Mouse (Mus musculus): ENCODE measurements around the gene Clint1. TPM values are rescaled to one million over a fixed set of nuclear protein-coding genes. Genes with fewer than 3 reads are reported as not detected.

Clint1 gene
- polyA plus RNA-seq, 1 experiment from 2014 or later: 80.0 TPM

DNA sequence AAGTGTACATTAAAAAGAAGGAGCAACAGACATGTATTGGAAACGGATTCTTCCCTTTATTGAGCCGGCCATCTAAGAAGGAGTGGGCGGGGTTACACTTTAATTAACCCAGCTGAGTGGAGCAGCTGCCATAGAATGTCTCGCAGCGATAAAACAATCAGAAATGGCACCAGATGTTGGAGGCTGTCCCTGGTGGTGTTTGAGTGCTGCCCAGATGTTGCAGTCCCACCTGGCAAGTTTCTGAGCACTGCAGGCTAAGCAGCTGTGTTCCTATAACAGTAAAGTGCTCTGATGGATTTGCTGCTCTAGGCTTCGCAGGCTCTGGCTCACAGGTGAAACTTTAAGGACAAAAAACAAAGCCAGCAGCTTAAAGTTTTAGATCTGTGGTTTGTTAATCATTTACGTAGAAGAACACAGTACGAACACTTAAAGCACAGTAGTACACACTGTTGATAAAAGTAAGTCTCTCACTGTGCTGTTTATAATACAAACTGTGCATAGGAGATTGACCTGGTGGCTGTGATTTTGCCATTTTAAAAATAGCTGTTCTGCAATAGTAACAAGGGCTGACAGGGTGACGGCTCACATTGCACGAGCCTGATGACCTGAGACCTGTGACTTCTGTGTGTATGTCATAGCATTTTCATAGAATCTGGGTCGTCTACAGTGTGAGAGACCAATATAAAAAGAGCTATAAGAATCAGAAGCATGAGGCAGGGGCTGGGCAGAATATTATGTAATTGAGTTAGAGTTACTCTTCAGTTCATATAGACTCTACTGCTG is 48.6 kb downstream of the Clint1 start:
- no peaks in the 10 kb centered on the region for H3K4me1 ChIP-seq
- no peak for DNase-seq (ENCODE audit: low spot score)
- no peak overlapping the region for H3K27ac ChIP-seq
- no peaks in the 10 kb centered on the region for H3K27me3 ChIP-seq (ENCODE audit: insufficient read depth, poor library complexity, severe bottlenecking)
- peaks cover 49% of the 10 kb centered on the region for H3K36me3 ChIP-seq
- 87% methylated on average over 11 of the region's 11 CpGs for WGBS
- H3K4me3 ChIP-seq: no peak overlapping the region
- no peaks in the 10 kb centered on the region for H3K9me3 ChIP-seq

DNA sequence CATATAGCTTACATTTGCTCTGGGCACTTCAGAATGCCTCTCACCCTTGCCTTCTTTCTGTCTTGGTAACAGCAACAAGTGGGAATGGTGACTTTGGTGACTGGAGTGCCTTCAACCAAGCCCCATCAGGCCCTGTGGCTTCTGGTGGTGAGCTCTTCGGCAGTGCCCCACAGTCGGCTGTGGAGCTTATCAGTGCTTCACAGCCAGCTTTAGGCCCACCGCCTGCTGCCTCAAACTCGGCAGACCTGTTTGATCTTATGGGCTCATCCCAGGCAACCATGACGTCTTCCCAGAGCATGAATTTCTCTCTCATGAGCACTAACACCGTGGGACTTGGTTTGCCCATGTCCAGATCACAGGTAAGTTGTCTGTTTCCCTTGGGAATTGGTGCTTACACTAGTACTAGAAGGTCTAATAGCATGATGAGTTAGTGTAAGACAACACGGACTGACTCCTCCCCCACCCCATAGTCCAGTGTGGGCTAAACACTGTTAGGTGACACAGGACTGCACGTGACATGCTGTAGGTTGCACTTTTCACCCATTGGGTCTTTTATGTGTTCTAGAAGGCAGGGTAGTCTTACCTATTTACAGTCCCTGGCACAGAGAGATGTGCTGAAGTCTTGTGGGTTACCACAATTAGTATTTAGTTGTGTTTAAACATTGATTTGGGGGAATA is 54.4 kb downstream of the Clint1 start:
- WGBS: 69% methylated on average over 8 of the region's 8 CpGs
- Histone ChIP-seq H3K4me1 (no peaks in the 10 kb centered on the region), H3K36me3 (peaks cover 79% of the 10 kb centered on the region), H3K9me3 (no peaks in the 10 kb centered on the region), H3K4me3 (no peak overlapping the region), H3K27me3 (ENCODE audit: insufficient read depth, poor library complexity, severe bottlenecking) (no peaks in the 10 kb centered on the region), H3K27ac (no peak overlapping the region)
- peak; percentile 93 for DNase-seq (ENCODE audit: low spot score)

- Histone ChIP-seq H3K27me3 (ENCODE audit: insufficient read depth, poor library complexity, severe bottlenecking) (no peaks in the 10 kb centered on the region), H3K4me1 (no peaks in the 10 kb centered on the region), H3K27ac (no peak overlapping the region), H3K4me3 (no peak overlapping the region), H3K9me3 (no peaks in the 10 kb centered on the region), H3K36me3 (peaks cover 82% of the 10 kb centered on the region)
- 81% methylated on average over 5 of the region's 5 CpGs for WGBS
- peak; percentile 71 for DNase-seq (ENCODE audit: low spot score)
These were observed 55.5 kb downstream of the Clint1 start for GRCm38 (mm10) chr11:45907301-45907700.

DNA sequence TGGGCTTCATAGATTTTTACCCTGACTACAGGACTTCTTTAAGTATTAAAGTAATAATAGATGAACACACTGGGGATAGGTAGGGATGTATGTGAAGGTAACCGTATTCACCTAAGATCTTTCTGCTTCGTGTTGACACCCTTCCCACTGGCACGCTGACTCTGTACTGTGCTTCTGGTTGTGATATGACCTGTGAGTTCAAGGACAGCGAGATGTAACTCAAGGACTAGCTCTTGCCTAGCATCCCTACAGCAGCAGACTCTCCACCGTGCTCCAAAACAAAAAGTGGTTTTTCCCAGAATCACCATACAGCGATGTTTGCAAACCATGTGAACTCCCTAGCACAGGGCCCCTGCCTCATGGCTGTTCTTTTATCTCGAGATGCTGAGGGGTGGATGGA is 56.2 kb downstream of the Clint1 start:
- DNase-seq (ENCODE audit: low spot score): peak; percentile 65
- Histone ChIP-seq H3K27me3 (ENCODE audit: insufficient read depth, poor library complexity, severe bottlenecking) (no peaks in the 10 kb centered on the region), H3K4me3 (no peak overlapping the region), H3K9me3 (no peaks in the 10 kb centered on the region), H3K4me1 (no peaks in the 10 kb centered on the region), H3K27ac (no peak overlapping the region), H3K36me3 (peaks cover 75% of the 10 kb centered on the region)
- WGBS: 94% methylated on average over 7 of the region's 7 CpGs

DNA sequence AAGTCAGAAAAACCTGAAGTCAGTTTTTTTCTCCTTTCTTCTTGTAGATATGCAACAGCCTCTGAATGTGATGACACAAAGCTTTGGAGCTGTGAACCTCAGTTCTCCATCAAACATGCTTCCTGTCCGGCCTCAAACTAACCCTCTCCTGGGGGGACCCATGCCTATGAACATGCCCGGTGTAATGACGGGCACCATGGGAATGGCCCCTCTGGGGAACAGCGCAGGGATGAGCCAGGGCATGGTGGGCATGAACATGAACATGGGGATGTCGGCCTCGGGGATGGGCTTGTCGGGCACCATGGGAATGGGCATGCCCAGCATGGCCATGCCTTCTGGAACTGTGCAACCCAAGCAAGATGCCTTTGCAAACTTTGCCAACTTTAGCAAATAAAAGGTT is 57.0 kb downstream of the Clint1 start:
- no peaks in the 10 kb centered on the region for H3K27me3 ChIP-seq (ENCODE audit: insufficient read depth, poor library complexity, severe bottlenecking)
- H3K4me3 ChIP-seq: no peak overlapping the region
- H3K9me3 ChIP-seq: no peaks in the 10 kb centered on the region
- H3K36me3 ChIP-seq: peaks cover 67% of the 10 kb centered on the region
- H3K4me1 ChIP-seq: no peaks in the 10 kb centered on the region
- no peak overlapping the region for H3K27ac ChIP-seq
- 96% methylated on average over 7 of the region's 7 CpGs for WGBS
- DNase-seq (ENCODE audit: low spot score): peak; percentile 66

- Histone ChIP-seq H3K9me3 (no peaks in the 10 kb centered on the region), H3K27ac (no peak overlapping the region), H3K4me3 (no peak overlapping the region), H3K27me3 (ENCODE audit: insufficient read depth, poor library complexity, severe bottlenecking) (no peaks in the 10 kb centered on the region), H3K36me3 (peaks cover 61% of the 10 kb centered on the region), H3K4me1 (no peaks in the 10 kb centered on the region)
- WGBS: 96% methylated on average over 5 of the region's 5 CpGs
- no peak for DNase-seq (ENCODE audit: low spot score)
These were observed 58.9 kb downstream of the Clint1 start for GRCm38 (mm10) chr11:45910701-45911100.

- peak; percentile 58 for DNase-seq (ENCODE audit: low spot score)
- peaks cover 9% of the 10 kb centered on the region for H3K36me3 ChIP-seq
- H3K27ac ChIP-seq: no peak overlapping the region
- H3K27me3 ChIP-seq (ENCODE audit: insufficient read depth, poor library complexity, severe bottlenecking): no peaks in the 10 kb centered on the region
- no peak overlapping the region for H3K4me3 ChIP-seq
- H3K9me3 ChIP-seq: no peaks in the 10 kb centered on the region
- 89% methylated on average over 10 of the region's 10 CpGs for WGBS
- peaks cover 2% of the 10 kb centered on the region for H3K4me1 ChIP-seq
These were observed 64.3 kb downstream of the Clint1 start for GRCm38 (mm10) chr11:45916196-45916595.

- no peak for DNase-seq (ENCODE audit: low spot score)
- H3K27me3 ChIP-seq (ENCODE audit: insufficient read depth, poor library complexity, severe bottlenecking): no peaks in the 10 kb centered on the region
- no peak overlapping the region for H3K27ac ChIP-seq
- peaks cover 7% of the 10 kb centered on the region for H3K4me1 ChIP-seq
- H3K36me3 ChIP-seq: no peaks in the 10 kb centered on the region
- WGBS: 94% methylated on average over 6 of the region's 6 CpGs
- no peaks in the 10 kb centered on the region for H3K9me3 ChIP-seq
- H3K4me3 ChIP-seq: no peak overlapping the region
These were observed 66.2 kb downstream of the Clint1 start for GRCm38 (mm10) chr11:45918018-45918417.

GRCm38 (mm10) chr11:45918836-45919235 is 67.0 kb downstream of the Clint1 start:
- Histone ChIP-seq H3K4me3 (no peak overlapping the region), H3K4me1 (peaks cover 7% of the 10 kb centered on the region), H3K27ac (no peak overlapping the region), H3K36me3 (no peaks in the 10 kb centered on the region), H3K9me3 (no peaks in the 10 kb centered on the region), H3K27me3 (ENCODE audit: insufficient read depth, poor library complexity, severe bottlenecking) (no peaks in the 10 kb centered on the region)
- WGBS: 76% methylated on average over 4 of the region's 4 CpGs
- no peak for DNase-seq (ENCODE audit: low spot score)

DNA sequence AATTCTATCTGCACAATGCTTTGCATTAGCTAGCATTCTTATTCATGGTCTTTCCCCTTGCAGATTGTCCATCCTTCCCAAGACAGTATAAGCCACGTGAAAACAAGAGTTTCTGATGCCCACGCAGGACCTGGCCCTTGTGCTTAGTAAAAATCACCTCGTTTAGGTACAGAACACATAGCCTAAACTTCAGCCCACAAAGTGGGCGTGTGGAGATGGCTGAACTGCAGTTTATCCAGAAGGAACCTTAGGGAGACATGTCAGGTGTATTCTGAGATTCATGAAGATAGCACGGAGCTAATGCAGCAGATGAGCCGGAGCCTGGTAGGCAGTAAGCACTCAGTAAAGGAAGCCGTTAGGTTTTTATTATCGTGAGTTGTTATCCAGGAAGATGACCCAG is 69.2 kb downstream of the Clint1 start:
- Histone ChIP-seq H3K27me3 (ENCODE audit: insufficient read depth, poor library complexity, severe bottlenecking) (no peaks in the 10 kb centered on the region), H3K9me3 (no peaks in the 10 kb centered on the region), H3K4me1 (peaks cover 7% of the 10 kb centered on the region), H3K27ac (peak overlapping the region; percentile 47; the same call in 1 of the 2 replicates), H3K36me3 (no peaks in the 10 kb centered on the region), H3K4me3 (peak overlapping the region; percentile 18; the same call in 1 of the 2 replicates)
- DNase-seq (ENCODE audit: low spot score): no peak
- 58% methylated on average over 8 of the region's 8 CpGs for WGBS

DNA sequence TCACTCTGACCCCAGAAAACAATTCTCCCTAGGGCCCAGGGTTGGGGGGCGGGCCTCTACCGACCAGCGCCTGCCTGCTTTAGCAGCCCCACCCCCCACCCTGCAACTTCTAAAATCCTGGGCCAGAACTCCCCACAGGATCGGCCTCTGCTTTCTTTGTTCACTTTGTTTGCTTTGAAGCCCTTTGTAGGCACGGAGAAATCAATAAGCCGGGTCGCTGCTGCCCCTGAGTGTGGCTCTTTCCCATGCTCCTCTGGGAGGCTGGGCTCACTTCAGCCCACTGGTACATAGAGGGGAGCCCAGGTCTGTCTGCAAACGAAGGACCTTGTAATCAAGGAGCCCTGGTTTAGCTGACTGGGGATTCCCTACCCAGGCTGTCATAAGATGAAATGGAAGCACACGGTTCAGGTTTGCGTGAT is 69.6 kb downstream of the Clint1 start:
- no peaks in the 10 kb centered on the region for H3K36me3 ChIP-seq
- H3K27me3 ChIP-seq (ENCODE audit: insufficient read depth, poor library complexity, severe bottlenecking): no peaks in the 10 kb centered on the region
- peak overlapping the region; percentile 47; the same call in 1 of the 2 replicates for H3K27ac ChIP-seq
- H3K9me3 ChIP-seq: no peaks in the 10 kb centered on the region
- 13% methylated on average over 10 of the region's 10 CpGs for WGBS
- peak overlapping the region; percentile 18; the same call in 1 of the 2 replicates for H3K4me3 ChIP-seq
- DNase-seq (ENCODE audit: low spot score): no peak
- peaks cover 7% of the 10 kb centered on the region for H3K4me1 ChIP-seq

DNA sequence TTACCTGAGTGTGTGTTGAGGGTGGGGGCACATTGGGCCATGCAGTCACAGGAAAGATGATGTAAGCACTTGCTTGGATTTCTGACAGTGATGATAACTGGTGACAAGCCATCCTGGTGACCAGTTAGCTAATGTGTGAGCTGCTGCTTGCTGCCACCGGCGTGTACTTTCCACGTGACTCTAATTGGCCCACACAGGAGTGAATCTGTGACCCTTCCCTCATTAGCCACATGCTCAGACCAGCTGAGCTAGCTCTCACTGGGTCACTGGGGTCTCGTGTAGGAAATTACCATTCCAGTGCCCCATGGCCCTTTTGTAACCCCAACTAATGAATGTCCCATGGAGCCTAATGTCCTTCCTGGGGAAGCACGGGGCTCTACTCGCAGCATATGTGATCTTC is 73.6 kb downstream of the Clint1 start:
- WGBS: 75% methylated on average over 6 of the region's 6 CpGs
- Histone ChIP-seq H3K27ac (no peak overlapping the region), H3K4me1 (peaks cover 7% of the 10 kb centered on the region), H3K36me3 (peaks cover 13% of the 10 kb centered on the region; the same call in 1 of the 2 replicates), H3K27me3 (ENCODE audit: insufficient read depth, poor library complexity, severe bottlenecking) (no peaks in the 10 kb centered on the region), H3K9me3 (no peaks in the 10 kb centered on the region), H3K4me3 (no peak overlapping the region)
- no peak for DNase-seq (ENCODE audit: low spot score)

DNA sequence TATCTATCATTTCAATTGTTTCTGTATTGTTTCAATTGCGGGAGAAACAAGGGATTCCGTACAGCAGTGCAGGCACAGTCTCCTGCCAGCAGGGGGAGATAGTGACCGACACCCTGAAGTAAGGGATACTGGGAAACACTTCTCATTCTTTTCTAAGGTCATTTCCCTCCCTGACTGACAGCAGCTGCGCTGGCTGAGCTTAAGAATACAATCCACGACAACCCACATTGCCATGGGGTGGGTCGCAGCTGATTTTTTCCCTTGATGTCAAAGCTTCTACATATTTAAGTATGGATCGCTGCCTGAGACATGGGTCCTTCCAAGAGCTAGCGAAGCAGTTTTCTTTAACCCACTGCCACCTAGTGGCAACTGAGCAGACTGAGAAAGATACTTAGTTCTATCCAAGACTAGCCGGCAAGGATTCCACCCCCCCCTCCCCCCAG is 74.8 kb downstream of the Clint1 start:
- WGBS: 0% methylated on average over 9 of the region's 9 CpGs
- H3K4me1 ChIP-seq: peaks cover under 1% of the 10 kb centered on the region; the same call in 1 of the 2 replicates
- peak; percentile 89 for DNase-seq (ENCODE audit: low spot score)
- no peaks in the 10 kb centered on the region for H3K27me3 ChIP-seq (ENCODE audit: insufficient read depth, poor library complexity, severe bottlenecking)
- H3K9me3 ChIP-seq: no peaks in the 10 kb centered on the region
- H3K4me3 ChIP-seq: peak overlapping the region; percentile 58
- peaks cover 15% of the 10 kb centered on the region; the same call in 1 of the 2 replicates for H3K36me3 ChIP-seq
- H3K27ac ChIP-seq: peak overlapping the region; percentile 80
